Mouse (Mus musculus) B cell, adult 62 days (primary cell): ENCODE results near the gene Vmn2r43. TPM values are rescaled to one million over a fixed set of nuclear protein-coding genes. Genes with fewer than 3 reads are reported as not detected.

ENCODE experiments used
- total RNA-seq: library from RNA; stranded (reverse); gene quantifications from 4 replicates; pipeline ENCODE4 v1.2.4, GENCODE M21; 2023

Gene Vmn2r43
- total RNA-seq = not detected in 4 replicates

DNA sequence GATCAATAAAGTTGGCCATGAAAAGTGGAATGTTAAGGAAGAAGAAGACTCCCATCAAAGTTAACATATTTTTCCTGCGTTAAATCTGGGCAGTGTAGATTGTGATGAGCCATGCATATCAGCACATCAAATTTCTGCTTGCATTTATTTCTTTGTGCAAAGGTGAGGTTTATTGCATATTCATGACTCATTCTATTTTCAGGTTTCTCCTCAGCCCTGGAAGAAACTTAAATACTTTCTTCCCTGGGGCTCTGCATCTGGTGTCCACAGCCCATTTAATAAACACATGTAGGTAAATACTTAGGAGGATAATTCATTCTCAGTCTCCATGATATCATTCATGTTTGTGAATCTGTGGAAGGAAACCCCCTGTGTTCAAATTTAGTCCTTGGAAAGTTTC is at the start of gene Vmn2r43:
Vmn2r43 (minus strand) TSS at position 101 of the 400 bp plus-strand sequence.

DNA sequence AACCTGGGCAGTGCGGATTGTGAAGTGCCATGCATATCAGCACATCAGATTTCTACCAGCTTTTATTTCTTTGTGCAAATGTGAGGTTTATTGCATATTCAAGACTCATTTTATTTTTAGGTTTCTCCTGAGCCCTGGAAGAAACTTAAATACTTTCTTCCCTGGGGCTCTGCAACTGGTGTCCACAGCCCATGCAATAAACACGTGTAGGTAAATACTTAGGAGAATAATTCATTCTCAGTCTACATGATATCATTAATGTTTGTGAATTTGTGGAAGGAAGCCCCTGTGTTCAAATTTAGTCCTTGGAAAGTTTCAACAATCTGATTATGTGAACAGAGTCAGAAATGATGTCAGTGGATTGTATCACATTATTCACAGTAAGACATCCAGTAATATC is 60.2 kb downstream of the Vmn2r43 start, which contains the start of gene Vmn2r42:
Vmn2r42 (minus strand) TSS at position 101 of the 400 bp plus-strand sequence.

Other genes with a start within 250 kb of the Vmn2r43 start
- gene Vmn2r41, start 98.9 kb downstream of the Vmn2r43 start, total RNA-seq = not detected in 4 replicates
- not detected in 4 replicates for gene Vmn2r42, start 60.3 kb downstream of the Vmn2r43 start, total RNA-seq
- gene Vmn2r44, start 122.7 kb upstream of the Vmn2r43 start, total RNA-seq = not detected in 4 replicates
- not detected in 4 replicates for gene Vmn2r45, start 228.5 kb upstream of the Vmn2r43 start, total RNA-seq